Mouse (Mus musculus): ENCODE data around the gene Otud7a. TPM values are rescaled to one million over a fixed set of nuclear protein-coding genes. Genes with fewer than 3 reads are reported as not detected.

The Otud7a gene
- polyA plus RNA-seq, 1 experiment = 0.84 TPM

DNA sequence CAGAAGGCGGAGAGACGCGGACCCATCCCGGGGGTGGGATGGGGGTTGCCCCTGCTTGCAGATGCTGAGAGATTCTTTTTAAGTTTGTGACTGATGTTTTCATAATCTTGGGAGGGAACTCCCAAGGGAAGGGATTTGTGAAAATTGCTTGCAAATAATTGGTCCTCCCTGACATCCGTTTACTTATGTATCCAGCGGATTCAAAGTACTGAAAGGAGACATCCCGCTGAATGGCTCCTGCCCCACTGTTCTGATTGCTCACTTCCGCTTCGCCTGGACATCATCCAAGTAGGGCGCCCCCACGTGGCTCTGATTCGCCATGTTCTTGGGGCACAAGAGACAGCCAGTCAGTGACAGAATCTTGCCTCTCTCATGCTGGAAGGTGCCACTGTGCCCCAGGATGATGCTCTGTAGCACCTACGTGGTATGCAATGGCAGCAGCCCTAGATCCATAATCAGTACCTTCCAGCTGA, 311.0 kb downstream of the Otud7a start:
- Histone ChIP-seq H3K4me3 (ENCODE audit: insufficient read depth, low read length) (peak overlapping the region; percentile 39), H3K27ac (ENCODE audit: insufficient read depth, low read length) (peak overlapping the region; percentile 9; the same call in 1 of the 2 replicates), H3K4me1 (ENCODE audit: control insufficient read depth, insufficient read depth, low read length) (no peaks in the 10 kb centered on the region)
- no peak for TF ChIP-seq POLR2A (IDR thresholded peaks at IDR 0.05; ENCODE audit: low read depth, low read length)
- peak; percentile 53; the same call in 1 of the 2 replicates for TF ChIP-seq CTCF (IDR thresholded peaks at IDR 0.05; ENCODE audit: borderline replicate concordance, insufficient read depth, low read length)

DNA sequence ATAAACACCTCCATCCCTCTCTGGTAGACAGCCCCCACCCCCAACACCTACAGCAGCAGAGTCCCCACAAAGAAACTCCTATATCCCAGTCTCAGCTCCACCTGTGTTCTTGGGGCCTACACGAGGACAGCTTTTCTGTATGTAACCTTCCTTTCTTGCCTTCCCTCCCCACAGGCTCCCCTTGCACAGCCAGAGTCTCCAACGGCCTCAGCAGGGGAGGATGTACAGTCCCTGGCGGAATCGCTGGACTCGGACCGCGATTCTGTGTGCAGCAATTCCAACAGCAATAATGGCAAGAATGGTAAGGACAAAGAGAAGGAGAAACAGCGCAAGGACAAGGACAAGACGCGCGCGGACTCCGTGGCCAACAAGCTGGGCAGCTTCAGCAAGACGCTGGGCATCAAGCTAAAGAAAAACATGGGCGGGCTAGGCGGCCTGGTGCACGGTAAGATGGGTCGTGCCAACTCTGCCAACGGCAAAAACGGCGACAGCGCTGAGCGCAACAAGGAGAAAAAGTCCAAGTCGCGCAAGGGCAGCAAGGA, 312.7 kb downstream of the Otud7a start:
- Histone ChIP-seq H3K4me1 (ENCODE audit: control insufficient read depth, insufficient read depth, low read length) (no peaks in the 10 kb centered on the region), H3K4me3 (ENCODE audit: insufficient read depth, low read length) (peak overlapping the region; percentile 20; the same call in 1 of the 2 replicates), H3K27ac (ENCODE audit: insufficient read depth, low read length) (no peak overlapping the region)
- no peak for TF ChIP-seq CTCF (IDR thresholded peaks at IDR 0.05; ENCODE audit: borderline replicate concordance, insufficient read depth, low read length)
- TF ChIP-seq POLR2A (IDR thresholded peaks at IDR 0.05; ENCODE audit: low read depth, low read length) = no peak

DNA sequence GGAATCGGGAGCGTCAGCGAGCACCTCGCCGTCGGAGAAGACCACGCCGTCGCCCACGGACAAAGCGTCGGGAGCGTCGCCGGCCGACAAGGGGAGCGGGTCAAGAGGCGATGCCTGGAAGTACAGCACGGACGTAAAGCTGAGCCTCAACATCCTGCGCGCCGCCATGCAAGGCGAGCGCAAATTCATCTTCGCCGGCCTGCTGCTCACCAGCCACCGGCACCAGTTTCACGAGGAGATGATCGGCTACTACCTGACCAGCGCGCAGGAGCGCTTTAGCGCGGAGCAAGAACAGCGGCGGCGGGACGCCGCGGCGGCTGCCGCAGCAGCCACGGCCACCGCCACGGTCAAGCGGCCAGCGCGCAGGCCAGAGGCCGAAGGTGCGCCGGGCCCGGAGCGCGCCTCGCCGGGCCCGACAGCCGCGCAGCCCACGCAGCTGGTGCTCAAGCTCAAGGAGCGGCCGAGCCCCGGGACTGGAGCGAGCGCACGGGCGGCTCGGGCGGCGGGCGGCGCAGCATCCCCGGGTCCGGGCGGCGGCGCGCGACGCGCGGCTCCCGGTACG, 313.2 kb downstream of the Otud7a start:
- TF ChIP-seq CTCF (IDR thresholded peaks at IDR 0.05; ENCODE audit: borderline replicate concordance, insufficient read depth, low read length) (no peak), POLR2A (IDR thresholded peaks at IDR 0.05; ENCODE audit: low read depth, low read length) (no peak)
- Histone ChIP-seq H3K4me1 (ENCODE audit: control insufficient read depth, insufficient read depth, low read length) (no peaks in the 10 kb centered on the region), H3K4me3 (ENCODE audit: insufficient read depth, low read length) (peak overlapping the region; percentile 20), H3K27ac (ENCODE audit: insufficient read depth, low read length) (no peak overlapping the region)

DNA sequence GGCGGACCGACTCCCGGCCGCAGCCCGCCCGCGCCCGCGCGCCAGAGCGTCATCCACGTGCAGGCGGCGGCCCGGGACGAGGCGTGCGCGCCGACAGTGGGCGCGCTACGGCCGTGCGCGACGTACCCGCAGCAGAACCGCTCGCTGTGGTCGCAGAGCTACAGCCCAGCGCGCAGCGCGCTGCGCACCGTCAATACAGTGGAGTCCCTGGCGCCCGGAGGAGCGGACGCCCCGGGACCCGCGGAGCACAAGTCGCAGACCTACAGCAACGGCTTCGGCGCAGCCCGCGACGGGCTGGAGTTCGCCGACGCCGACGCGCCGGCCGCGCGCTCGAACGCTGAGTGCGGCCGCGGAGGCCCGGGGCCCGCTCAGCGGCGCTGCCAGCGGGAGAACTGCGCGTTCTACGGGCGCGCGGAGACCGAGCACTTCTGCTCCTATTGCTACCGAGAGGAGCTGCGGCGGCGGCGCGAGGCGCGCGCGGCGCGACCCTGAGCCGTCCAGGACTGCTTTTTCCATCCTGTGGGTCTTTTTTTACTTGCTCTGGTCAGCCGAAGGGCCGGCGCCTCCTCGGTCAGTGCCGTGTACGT, 313.8 kb downstream of the Otud7a start:
- H3K27ac ChIP-seq (ENCODE audit: insufficient read depth, low read length) = no peak overlapping the region
- no peaks in the 10 kb centered on the region for H3K4me1 ChIP-seq (ENCODE audit: control insufficient read depth, insufficient read depth, low read length)
- peak overlapping the region; percentile 25 for H3K4me3 ChIP-seq (ENCODE audit: insufficient read depth, low read length)
- no peak for TF ChIP-seq POLR2A (IDR thresholded peaks at IDR 0.05; ENCODE audit: low read depth, low read length)
- TF ChIP-seq CTCF (IDR thresholded peaks at IDR 0.05; ENCODE audit: borderline replicate concordance, insufficient read depth, low read length) = no peak

DNA sequence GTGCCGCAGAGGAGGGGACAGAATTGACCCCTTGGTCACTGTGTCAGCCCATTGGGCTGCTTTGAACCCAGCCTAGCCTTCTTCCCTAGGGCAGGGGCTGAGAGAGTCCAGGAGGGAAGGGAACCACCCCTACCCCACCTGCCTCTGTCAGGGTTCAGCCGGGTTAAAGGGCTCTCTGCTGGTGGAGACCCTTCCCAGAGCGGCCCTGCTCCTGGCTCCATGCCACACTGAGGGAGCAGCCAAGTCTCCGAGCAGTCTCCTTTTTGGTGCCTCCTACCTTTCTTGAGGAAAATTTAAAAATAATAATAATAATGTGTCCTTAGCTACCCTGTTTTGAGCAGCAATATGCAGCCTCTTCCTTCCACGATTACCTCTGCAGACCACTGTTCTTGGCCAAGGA, 315.1 kb downstream of the Otud7a start:
- H3K4me3 ChIP-seq (ENCODE audit: insufficient read depth, low read length) = no peak overlapping the region
- TF ChIP-seq POLR2A (IDR thresholded peaks at IDR 0.05; ENCODE audit: low read depth, low read length) = no peak
- no peak for TF ChIP-seq CTCF (IDR thresholded peaks at IDR 0.05; ENCODE audit: borderline replicate concordance, insufficient read depth, low read length)
- H3K27ac ChIP-seq (ENCODE audit: insufficient read depth, low read length) = no peak overlapping the region

DNA sequence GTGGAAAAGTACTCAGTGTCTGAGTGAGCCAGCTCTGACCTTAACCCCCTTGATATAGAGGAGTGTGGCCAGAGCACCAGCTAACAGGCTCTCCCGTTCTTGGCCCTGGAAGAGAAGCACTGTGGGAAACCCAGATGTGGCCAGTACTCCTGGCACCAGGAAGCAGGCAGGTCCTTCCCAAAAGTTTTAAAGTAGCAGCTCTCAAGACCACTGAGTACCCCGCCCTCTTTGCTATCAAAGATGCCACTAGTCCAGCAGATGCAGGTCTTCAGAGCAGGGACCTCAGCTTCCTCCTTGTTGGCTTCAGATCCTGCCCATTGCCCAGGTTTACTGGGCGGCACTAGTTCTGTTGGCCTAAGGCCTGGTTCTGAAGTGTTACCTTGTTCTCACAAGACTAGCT, 318.0 kb downstream of the Otud7a start:
- Histone ChIP-seq H3K4me3 (ENCODE audit: insufficient read depth, low read length) (no peak overlapping the region), H3K4me1 (ENCODE audit: control insufficient read depth, insufficient read depth, low read length) (no peaks in the 10 kb centered on the region), H3K27ac (ENCODE audit: insufficient read depth, low read length) (no peak overlapping the region)
- no peak for TF ChIP-seq POLR2A (IDR thresholded peaks at IDR 0.05; ENCODE audit: low read depth, low read length)
- no peak for TF ChIP-seq CTCF (IDR thresholded peaks at IDR 0.05; ENCODE audit: borderline replicate concordance, insufficient read depth, low read length)

More for the DNA sequence above, 315.1 kb downstream of the Otud7a start:
- no peaks in the 10 kb centered on the region for H3K4me1 ChIP-seq (ENCODE audit: control insufficient read depth, insufficient read depth, low read length)

DNA sequence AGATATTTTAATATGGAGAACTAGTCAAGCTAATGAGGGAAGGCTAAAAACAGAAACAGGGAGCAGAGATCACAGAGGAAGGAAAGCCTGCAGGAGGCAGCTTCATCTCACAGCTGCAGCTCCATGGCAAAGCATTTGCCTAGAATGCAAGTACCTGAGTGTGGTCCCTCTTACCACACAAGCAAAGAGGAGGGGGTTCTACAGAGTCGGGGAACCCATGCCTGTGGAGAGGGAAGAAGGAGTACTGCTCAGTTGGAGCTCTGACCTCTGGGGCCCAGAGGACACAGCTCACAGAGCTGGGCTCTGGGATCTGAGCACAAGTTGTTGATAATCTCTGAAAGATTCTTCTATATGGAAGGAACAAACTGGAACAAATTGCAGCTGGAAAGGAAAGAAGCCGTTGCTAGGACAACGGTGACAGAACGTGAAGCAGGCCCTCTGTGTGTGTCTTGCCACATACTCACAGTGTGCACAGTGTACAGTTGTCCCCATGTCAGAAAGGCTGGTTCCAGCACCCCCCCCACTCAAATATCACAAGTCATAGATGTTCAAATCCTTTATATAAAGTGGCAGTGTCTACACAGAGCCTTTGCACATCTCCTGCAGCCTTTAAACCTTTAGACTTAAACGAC, 324.0 kb downstream of the Otud7a start:
- TF ChIP-seq CTCF (IDR thresholded peaks at IDR 0.05; ENCODE audit: borderline replicate concordance, insufficient read depth, low read length) (no peak), POLR2A (IDR thresholded peaks at IDR 0.05; ENCODE audit: low read depth, low read length) (no peak)
- Histone ChIP-seq H3K4me3 (ENCODE audit: insufficient read depth, low read length) (no peak overlapping the region), H3K4me1 (ENCODE audit: control insufficient read depth, insufficient read depth, low read length) (no peaks in the 10 kb centered on the region), H3K27ac (ENCODE audit: insufficient read depth, low read length) (no peak overlapping the region)

DNA sequence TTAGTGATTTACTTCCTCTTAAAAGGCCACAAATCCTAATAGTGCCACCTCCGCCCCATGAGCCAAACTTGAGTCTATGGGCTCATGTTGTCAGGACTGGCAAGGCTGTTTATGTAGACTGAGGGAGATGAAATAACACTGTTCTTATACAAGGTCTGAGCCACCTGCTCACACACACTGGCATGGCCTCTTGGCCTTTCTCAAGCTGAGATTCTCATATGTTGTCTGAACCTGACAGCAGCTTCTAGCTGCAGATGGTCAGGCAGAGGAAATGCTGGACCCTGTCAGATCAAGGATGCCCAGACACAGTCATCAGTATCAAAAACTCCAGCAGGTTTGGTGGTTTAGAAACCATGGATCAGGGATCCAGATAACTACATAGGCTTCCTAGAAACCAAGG, 328.7 kb downstream of the Otud7a start:
- H3K27ac ChIP-seq (ENCODE audit: insufficient read depth, low read length) = no peak overlapping the region
- peaks cover 2% of the 10 kb centered on the region; the same call in 1 of the 2 replicates for H3K4me1 ChIP-seq (ENCODE audit: control insufficient read depth, insufficient read depth, low read length)
- H3K4me3 ChIP-seq (ENCODE audit: insufficient read depth, low read length) = no peak overlapping the region
- no peak for TF ChIP-seq CTCF (IDR thresholded peaks at IDR 0.05; ENCODE audit: borderline replicate concordance, insufficient read depth, low read length)
- no peak for TF ChIP-seq POLR2A (IDR thresholded peaks at IDR 0.05; ENCODE audit: low read depth, low read length)

DNA sequence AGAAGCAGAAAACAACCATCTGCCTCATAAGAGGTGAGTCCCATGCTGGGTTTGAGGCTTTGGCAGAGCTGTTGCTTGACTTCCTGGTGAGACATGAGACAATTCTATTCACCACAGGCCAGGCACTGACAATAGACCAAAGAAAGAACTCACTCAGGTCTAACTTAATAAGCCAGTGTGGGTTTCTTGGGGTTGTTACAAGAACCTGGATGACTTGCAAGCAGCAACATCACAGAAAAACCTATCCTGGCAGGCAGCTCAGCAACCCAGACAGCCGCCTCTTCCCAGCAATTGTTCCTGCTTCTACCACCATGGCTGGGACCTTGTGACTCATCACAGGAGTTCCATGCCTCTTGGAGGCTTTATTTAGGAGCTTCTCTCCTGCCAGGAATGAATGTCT, 329.7 kb downstream of the Otud7a start:
- peak overlapping the region; percentile 43; the same call in 1 of the 2 replicates for H3K27ac ChIP-seq (ENCODE audit: insufficient read depth, low read length)
- no peak overlapping the region for H3K4me3 ChIP-seq (ENCODE audit: insufficient read depth, low read length)
- peaks cover 2% of the 10 kb centered on the region; the same call in 1 of the 2 replicates for H3K4me1 ChIP-seq (ENCODE audit: control insufficient read depth, insufficient read depth, low read length)
- TF ChIP-seq CTCF (IDR thresholded peaks at IDR 0.05; ENCODE audit: borderline replicate concordance, insufficient read depth, low read length) = no peak
- no peak for TF ChIP-seq POLR2A (IDR thresholded peaks at IDR 0.05; ENCODE audit: low read depth, low read length)

DNA sequence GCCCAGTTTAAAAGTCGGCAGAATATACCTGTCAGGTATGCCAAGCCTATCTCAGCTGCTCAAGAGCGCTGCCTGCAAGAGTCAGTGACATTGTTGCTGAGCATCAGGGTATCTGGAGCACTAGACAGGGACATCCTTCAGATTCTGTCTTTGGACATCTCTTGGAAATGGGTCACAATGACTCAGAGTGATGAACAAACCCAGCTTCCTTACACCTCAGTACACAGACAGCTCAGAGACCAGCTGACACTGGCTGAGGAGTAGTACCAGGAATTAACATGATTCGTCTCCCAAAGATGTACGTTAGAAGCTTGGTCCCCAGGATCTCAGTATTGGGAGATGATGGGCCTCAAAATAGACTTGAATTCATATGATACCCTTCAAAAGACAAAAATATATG, 332.8 kb downstream of the Otud7a start:
- TF ChIP-seq POLR2A (IDR thresholded peaks at IDR 0.05; ENCODE audit: low read depth, low read length) (no peak), CTCF (IDR thresholded peaks at IDR 0.05; ENCODE audit: borderline replicate concordance, insufficient read depth, low read length) (no peak)

More for the DNA sequence above, 332.8 kb downstream of the Otud7a start:
- H3K4me3 ChIP-seq (ENCODE audit: insufficient read depth, low read length) = no peak overlapping the region
- peaks cover 2% of the 10 kb centered on the region; the same call in 1 of the 2 replicates for H3K4me1 ChIP-seq (ENCODE audit: control insufficient read depth, insufficient read depth, low read length)
- no peak overlapping the region for H3K27ac ChIP-seq (ENCODE audit: insufficient read depth, low read length)
